Mouse (Mus musculus) bone marrow, adult 2 months (tissue): ENCODE results near the gene Rac1.

ENCODE experiments used
- CTCF ChIP-seq: fragments of 200-500 bp; IDR thresholded peaks from 2 replicates; pipeline ENCODE4 v1.5.1; 2011; ENCODE audit warnings: low read length, control low read depth; ENCODE audit not compliant: control insufficient read depth, insufficient read depth
- POLR2A ChIP-seq: fragments of 200-500 bp; IDR thresholded peaks from 2 replicates; pipeline ENCODE4 v1.6.1; 2011; ENCODE audit warnings: low read depth, mild to moderate bottlenecking, control low read depth, low read length, borderline replicate concordance; ENCODE audit not compliant: control insufficient read depth

DNA sequence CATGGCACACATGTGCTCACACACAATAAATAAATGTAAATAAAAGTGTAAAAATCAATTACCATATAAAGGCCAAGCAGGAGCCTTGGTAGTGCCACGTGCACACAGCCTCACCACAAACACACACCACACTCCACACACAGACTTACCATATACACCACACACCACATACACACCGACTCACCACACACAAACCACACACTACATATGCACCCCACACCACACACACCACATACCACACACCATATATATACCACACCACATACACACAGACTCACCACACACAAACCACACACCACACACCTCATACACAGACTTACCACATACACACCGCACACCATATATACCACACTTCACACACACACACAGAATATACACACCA is 56.7 kb downstream of the Rac1 start:
- TF ChIP-seq POLR2A, result no peak
- no peak for TF ChIP-seq CTCF
